Mouse (Mus musculus): ENCODE measurements around the gene Gnb3. TPM values are rescaled to one million over a fixed set of nuclear protein-coding genes. Genes with fewer than 3 reads are reported as not detected.
A peak's percentile ranks its signal among the peaks of the same experiment; 100 is the strongest.

The Gnb3 gene
- total and polyA plus RNA-seq, 3 experiments, result 0.64 to 4.1 (median 2.2) TPM

GRCm38 (mm10) chr6:124828868-124829798, 10.9 kb downstream of the Gnb3 start, which contains the start of the genes Usp5 and Cdca3:
TSS of gene Usp5 (minus strand) at chr6:124829484.
TSS of gene Cdca3 (plus strand) at chr6:124829547.
- peak within 1 kb of the TSS; percentile 87 for H3K27ac ChIP-seq (ENCODE audit: insufficient read depth, low read depth)
- H3K9ac ChIP-seq (ENCODE audit: insufficient read depth, low read depth), result peak within 1 kb of the TSS; percentile 94
- in situ Hi-C loops (cut with MboI; ENCODE audit: low pct_ligation_motif_present, low pct_unique_long_range_greater_than_20kb, low sequenced_read_pairs) (no loop called here), dilution Hi-C loops (cut with MboI; ENCODE audit: extremely low pct_ligation_motif_present, extremely low pct_unique_long_range_greater_than_20kb, low sequenced_read_pairs) (no loop called here)
- H3K79me2 ChIP-seq (replicated peaks; ENCODE audit: control insufficient read depth, extremely low read depth, insufficient read depth, poor library complexity, severe bottlenecking), result peaks cover 32% of the 10 kb centered on the region
- H3K27me3 ChIP-seq (replicated peaks), result no peaks in the 10 kb centered on the region
- peak within 1 kb of the TSS; percentile 88 to 94 (median 90) for H3K4me3 ChIP-seq (replicated peaks in 1 of 3; ENCODE audit: low read depth in 2 of 3, low read length in 2 of 3, poor library complexity in 1 of 3)
- no peaks in the 10 kb centered on the region for H3K9me3 ChIP-seq (replicated peaks; ENCODE audit: low read length)
- H3K36me3 ChIP-seq (replicated peaks in 1 of 2; ENCODE audit: control insufficient read depth in 1 of 2, insufficient read depth in 1 of 2, low read length in 1 of 2), result peaks cover 49 to 65% of the 10 kb centered on the region in 2 experiments
- peak within 1 kb of the TSS; percentile 90 for H3K4me2 ChIP-seq (ENCODE audit: insufficient read depth, low read depth, poor library complexity, severe bottlenecking)
- peaks cover 3 to 43% of the 10 kb centered on the region in 2 experiments for H3K4me1 ChIP-seq (ENCODE audit: control insufficient read depth in 1 of 2, insufficient read depth in 2 of 2)
- DNase-seq (ENCODE audit: extremely low read depth), result peak; percentile 99
- TF ChIP-seq ZKSCAN1 (IDR thresholded peaks at IDR 0.05; ENCODE audit: borderline replicate concordance, low read depth, low read length), result no peak
- no peak for TF ChIP-seq PAX5 (IDR thresholded peaks at IDR 0.05; ENCODE audit: low read length)
- TF ChIP-seq MYC (IDR thresholded peaks at IDR 0.05; ENCODE audit: low read depth, low read length), result peak; percentile 95
- no peak for TF ChIP-seq ETS1 (conservative IDR thresholded peaks at IDR 0.05; ENCODE audit: low read depth, low read length)
- peak; percentile 81 for TF ChIP-seq MAZ (IDR thresholded peaks at IDR 0.05; ENCODE audit: low read depth, low read length)
- TF ChIP-seq ELF1 (IDR thresholded peaks at IDR 0.05; ENCODE audit: low read depth, low read length), result peak; percentile 94
- TF ChIP-seq USF1 (IDR thresholded peaks at IDR 0.05; ENCODE audit: low read depth, low read length), result 0 out of 2 replicates have a peak, but pooled peaks have one; percentile 8
- peak; percentile 45; the same call in 1 of the 2 replicates for TF ChIP-seq MAX (IDR thresholded peaks at IDR 0.05; ENCODE audit: low read length)
- TF ChIP-seq USF2 (conservative IDR thresholded peaks at IDR 0.05; ENCODE audit: low read depth, low read length), result no peak
- no peak for TF ChIP-seq CTCF (conservative IDR thresholded peaks at IDR 0.05 in 1 of 2, IDR thresholded peaks at IDR 0.05 in 1 of 2; ENCODE audit: low read depth in 2 of 2, low read length in 2 of 2)
- no peak; the same call in 1 of the 2 replicates for TF ChIP-seq MEF2A (IDR thresholded peaks at IDR 0.05; ENCODE audit: borderline replicate concordance, low read depth, low read length)
- peak; percentile 94 for TF ChIP-seq NRF1 (IDR thresholded peaks at IDR 0.05; ENCODE audit: low read depth, low read length)
- no peak for TF ChIP-seq JUND (conservative IDR thresholded peaks at IDR 0.05; ENCODE audit: low read depth, low read length)
- TF ChIP-seq ZC3H11A (IDR thresholded peaks at IDR 0.05; ENCODE audit: low read depth, low read length), result no peak
- TF ChIP-seq SIN3A (IDR thresholded peaks at IDR 0.05; ENCODE audit: low read length), result peak; percentile 31
- no peak; the same call in 1 of the 2 replicates for TF ChIP-seq BHLHE40 (IDR thresholded peaks at IDR 0.05; ENCODE audit: low read depth, low read length)
- TF ChIP-seq NELFE (IDR thresholded peaks at IDR 0.05; ENCODE audit: low read depth, low read length), result peak; percentile 75
- peak; percentile 74 for TF ChIP-seq POLR2A (IDR thresholded peaks at IDR 0.05; ENCODE audit: low read depth, low read length)
- peak; percentile 94; the same call in 1 of the 2 replicates for TF ChIP-seq GABPA (IDR thresholded peaks at IDR 0.05; ENCODE audit: insufficient replicate concordance, low read depth, low read length)
- no peak for TF ChIP-seq RCOR1 (conservative IDR thresholded peaks at IDR 0.05; ENCODE audit: low read depth, low read length)
- no peak for TF ChIP-seq ZNF384 (IDR thresholded peaks at IDR 0.05; ENCODE audit: low read depth, low read length)
- TF ChIP-seq MAFK (IDR thresholded peaks at IDR 0.05; ENCODE audit: insufficient replicate concordance, low read length), result no peak
- no peak for TF ChIP-seq UBTF (IDR thresholded peaks at IDR 0.05; ENCODE audit: low read depth, low read length)
- peak; percentile 95 for TF ChIP-seq HCFC1 (IDR thresholded peaks at IDR 0.05; ENCODE audit: low read depth, low read length)
- no peak for TF ChIP-seq CHD1 (IDR thresholded peaks at IDR 0.05; ENCODE audit: low read depth, low read length)
- no peak for TF ChIP-seq IRF4 (IDR thresholded peaks at IDR 0.05; ENCODE audit: low read depth, low read length)
- TF ChIP-seq EP300 (IDR thresholded peaks at IDR 0.05; ENCODE audit: low read length), result no peak
- peak; percentile 62 for TF ChIP-seq ZMIZ1 (IDR thresholded peaks at IDR 0.05; ENCODE audit: low read depth, low read length)
- no peak for TF ChIP-seq SMC3 (IDR thresholded peaks at IDR 0.05; ENCODE audit: low read depth, low read length)
- TF ChIP-seq E2F4 (IDR thresholded peaks at IDR 0.05; ENCODE audit: insufficient replicate concordance, low read depth, low read length), result no peak
- TF ChIP-seq TCF12 (IDR thresholded peaks at IDR 0.05; ENCODE audit: low read depth, low read length), result peak; percentile 62; the same call in 1 of the 2 replicates
- no peak for TF ChIP-seq JUN (IDR thresholded peaks at IDR 0.05; ENCODE audit: insufficient read depth, low read depth, low read length)
- no peak for TF ChIP-seq RAD21 (IDR thresholded peaks at IDR 0.05; ENCODE audit: low read depth, low read length)
- peak; percentile 96 for TF ChIP-seq CHD2 (IDR thresholded peaks at IDR 0.05; ENCODE audit: low read length)
- peak; percentile 80 for TF ChIP-seq MXI1 (IDR thresholded peaks at IDR 0.05; ENCODE audit: low read depth, low read length)
- TF ChIP-seq TBP (conservative IDR thresholded peaks at IDR 0.05; ENCODE audit: low read depth, low read length), result peak; percentile 75; the same call in 1 of the 2 replicates
- peak; percentile 79; the same call in 1 of the 2 replicates for TF ChIP-seq POLR2AphosphoS2 (IDR thresholded peaks at IDR 0.05; ENCODE audit: low read depth, low read length)
- TF ChIP-seq KAT2A (IDR thresholded peaks at IDR 0.05; ENCODE audit: insufficient replicate concordance, low read length), result peak; percentile 100

All from CH12.LX (cell line).